Mouse (Mus musculus) splenic B cell, adult 2 months (primary cell): ENCODE results near the gene Tln1.
A peak's percentile ranks its signal among the peaks of the same experiment; 100 is the strongest.

ENCODE experiments used
- DNase-seq: peaks from one replicate; pipeline ENCODE4 v3.0.0-alpha.2; 2011; ENCODE audit warnings: low read depth, low spot score
- H3K27me3 ChIP-seq: 2 replicates; pipeline ENCODE4 v1.6.1; 2012; ENCODE audit warnings: mild to moderate bottlenecking, low read length, moderate library complexity, mixed read lengths; ENCODE audit not compliant: control insufficient read depth, poor library complexity, insufficient read depth, severe bottlenecking
- H3K36me3 ChIP-seq: 2 replicates; pipeline ENCODE4 v1.6.1; 2012; ENCODE audit warnings: mild to moderate bottlenecking, low read length, moderate library complexity, mixed read lengths; ENCODE audit not compliant: control insufficient read depth, poor library complexity, insufficient read depth, severe bottlenecking

Gene Tln1

GRCm38 (mm10) chr4:43584444-43585416, 22.2 kb upstream of the Tln1 start, which contains the start of gene Msmp:
Msmp (minus strand) TSS chr4:43584494.
- H3K36me3 ChIP-seq, result peaks cover 1% of the 10 kb centered on the region
- DNase-seq, result no peak
- H3K27me3 ChIP-seq, result no peaks in the 10 kb centered on the region

- no peak for DNase-seq
- no peaks in the 10 kb centered on the region for H3K27me3 ChIP-seq
- peaks cover 1% of the 10 kb centered on the region for H3K36me3 ChIP-seq
These were observed 20.9 kb upstream of the Tln1 start for GRCm38 (mm10) chr4:43583421-43583820.

- DNase-seq, result no peak
- no peaks in the 10 kb centered on the region for H3K27me3 ChIP-seq
- H3K36me3 ChIP-seq, result peaks cover 1% of the 10 kb centered on the region
These were observed 19.8 kb upstream of the Tln1 start for GRCm38 (mm10) chr4:43582241-43582640.

GRCm38 (mm10) chr4:43581381-43581780, 18.9 kb upstream of the Tln1 start:
- H3K36me3 ChIP-seq, result peaks cover 1% of the 10 kb centered on the region
- DNase-seq, result no peak
- H3K27me3 ChIP-seq, result no peaks in the 10 kb centered on the region

GRCm38 (mm10) chr4:43580721-43581120, 18.2 kb upstream of the Tln1 start:
- Histone ChIP-seq H3K27me3 (no peaks in the 10 kb centered on the region), H3K36me3 (peaks cover 1% of the 10 kb centered on the region)
- DNase-seq, result no peak

GRCm38 (mm10) chr4:43579731-43580130, 17.2 kb upstream of the Tln1 start:
- DNase-seq, result no peak
- Histone ChIP-seq H3K36me3 (peaks cover 1% of the 10 kb centered on the region), H3K27me3 (no peaks in the 10 kb centered on the region)

- Histone ChIP-seq H3K36me3 (peaks cover 1% of the 10 kb centered on the region), H3K27me3 (no peaks in the 10 kb centered on the region)
- no peak for DNase-seq
These were observed 16.8 kb upstream of the Tln1 start for GRCm38 (mm10) chr4:43579256-43579655.

- no peaks in the 10 kb centered on the region for H3K27me3 ChIP-seq
- peaks cover 1% of the 10 kb centered on the region for H3K36me3 ChIP-seq
- DNase-seq, result peak; percentile 81
These were observed 16.1 kb upstream of the Tln1 start, which contains the start of the genes Rgp1 and Gba2 for GRCm38 (mm10) chr4:43578376-43579204. Rgp1 (plus strand) TSS chr4:43578715. Gba2 (minus strand) TSS chr4:43578873.

GRCm38 (mm10) chr4:43577237-43577881, 14.9 kb upstream of the Tln1 start:
- no peaks in the 10 kb centered on the region for H3K27me3 ChIP-seq
- H3K36me3 ChIP-seq, result peaks cover 1% of the 10 kb centered on the region; the same call in 1 of the 2 replicates
- no peak for DNase-seq

GRCm38 (mm10) chr4:43575356-43575755, 12.9 kb upstream of the Tln1 start:
- Histone ChIP-seq H3K36me3 (peaks cover 5% of the 10 kb centered on the region; the same call in 1 of the 2 replicates), H3K27me3 (no peaks in the 10 kb centered on the region)
- no peak for DNase-seq

- DNase-seq, result no peak
- Histone ChIP-seq H3K27me3 (no peaks in the 10 kb centered on the region), H3K36me3 (peaks cover 12% of the 10 kb centered on the region)
These were observed 11.1 kb upstream of the Tln1 start for GRCm38 (mm10) chr4:43573561-43573960.

GRCm38 (mm10) chr4:43571395-43572045, 9.0 kb upstream of the Tln1 start:
- DNase-seq, result peak; percentile 19
- no peaks in the 10 kb centered on the region for H3K27me3 ChIP-seq
- peaks cover 20% of the 10 kb centered on the region for H3K36me3 ChIP-seq

GRCm38 (mm10) chr4:43567140-43567539, 4.6 kb upstream of the Tln1 start:
- peaks cover 24% of the 10 kb centered on the region for H3K36me3 ChIP-seq

GRCm38 (mm10) chr4:43564231-43564630, 1.7 kb upstream of the Tln1 start:
- Histone ChIP-seq H3K36me3 (peaks cover 12% of the 10 kb centered on the region), H3K27me3 (no peaks in the 10 kb centered on the region)
- no peak for DNase-seq

More at GRCm38 (mm10) chr4:43567140-43567539, 4.6 kb upstream of the Tln1 start:
- H3K27me3 ChIP-seq, result no peaks in the 10 kb centered on the region
- DNase-seq, result no peak
